Mouse (Mus musculus) limb, embryonic 14.5 days (tissue): Measurements from ENCODE around the gene Irs2. TPM values are rescaled to one million over a fixed set of nuclear protein-coding genes. Genes with fewer than 3 reads are reported as not detected.

Experiments used
- ATAC-seq: fragments of 200-750 bp; cut with Nextera tagmentation; 2 replicates; pipeline ENCODE4 v1.8.0; 2017; ENCODE audit warnings: low read depth, moderate number of reproducible peaks, moderate TSS enrichment; ENCODE audit not compliant: low FRiP score
- DNase-seq: peaks from one replicate; pipeline ENCODE4 v3.0.0-alpha.2; 2015; ENCODE audit warnings: low spot score
- H3K27ac ChIP-seq: fragments of 300-500 bp; sonication (generic); replicated peaks from 2 replicates; pipeline ENCODE4 v1.5.1; 2014; ENCODE audit warnings: low read depth, mild to moderate bottlenecking, low read length, moderate library complexity, mixed read lengths
- H3K27me3 ChIP-seq: fragments of 300-500 bp; sonication (generic); 2 replicates; pipeline ENCODE4 v1.6.1; 2014; ENCODE audit warnings: low read length, mixed read lengths; ENCODE audit not compliant: control insufficient read depth, insufficient read depth
- H3K36me3 ChIP-seq: fragments of 300-500 bp; sonication (generic); 2 replicates; pipeline ENCODE4 v1.6.1; 2014; ENCODE audit warnings: mild to moderate bottlenecking, low read length, moderate library complexity, mixed read lengths; ENCODE audit not compliant: control insufficient read depth, insufficient read depth
- H3K4me1 ChIP-seq: fragments of 300-500 bp; sonication (generic); 2 replicates; pipeline ENCODE4 v1.6.1; 2014; ENCODE audit warnings: antibody characterized with exemption, low read length, mixed read lengths; ENCODE audit not compliant: control insufficient read depth, insufficient read depth
- H3K4me2 ChIP-seq: fragments of 300-500 bp; sonication (generic); replicated peaks from 2 replicates; pipeline ENCODE4 v1.6.1; 2014; ENCODE audit warnings: low read depth, mild to moderate bottlenecking, low read length, moderate library complexity; ENCODE audit not compliant: severe bottlenecking
- H3K4me3 ChIP-seq: fragments of 300-500 bp; sonication (generic); replicated peaks from 2 replicates; pipeline ENCODE4 v1.5.1; 2014; ENCODE audit warnings: low read length
- H3K9ac ChIP-seq: fragments of 300-500 bp; sonication (generic); 2 replicates; pipeline ENCODE4 v1.6.1; 2014; ENCODE audit warnings: mild to moderate bottlenecking, low read depth, low read length, moderate library complexity; ENCODE audit not compliant: severe bottlenecking
- H3K9me3 ChIP-seq: fragments of 300-500 bp; sonication (generic); 2 replicates; pipeline ENCODE4 v1.6.1; 2016; ENCODE audit warnings: low read length; ENCODE audit not compliant: control insufficient read depth
- POLR2A ChIP-seq: fragments of 200-500 bp; IDR thresholded peaks from 2 replicates; pipeline ENCODE4 v1.8.0; 2012; ENCODE audit warnings: inconsistent platforms, mild to moderate bottlenecking, moderate library complexity, borderline replicate concordance; ENCODE audit not compliant: insufficient read depth, insufficient read length; ENCODE audit errors: extremely low read depth
- WGBS: fragments of 180-500 bp; shearing (Covaris S2); extraction: QIAGEN DNeasy Blood & Tissue Kit; methylation state at CpG from one replicate; pipeline ENCODE4 v1.1.7; 2014; 5-methylcytosine and 5-hydroxymethylcytosine counted together
- polyA plus RNA-seq, 2 experiments: library from polyadenylated mRNA; depleted of rRNA in 1 of 2; stranded (reverse) in 1 of 2; unstranded in 1 of 2; fragments of >200 nt; fragmentation: Nextera tagmentation in 1 of 2; extraction: Ambion mirVana in 1 of 2; gene quantifications; 2 replicates each; pipeline versions ENCODE4 v1.2.1 to v1.2.3; 2012 to 2014

The Irs2 gene
- polyA plus RNA-seq, 2 experiments: 9.7 to 14.4 TPM

- DNase-seq: no peak
- Histone ChIP-seq H3K4me1 (peaks cover 12% of the 10 kb centered on the region), H3K36me3 (no peaks in the 10 kb centered on the region), H3K9ac (no peak overlapping the region), H3K9me3 (no peaks in the 10 kb centered on the region), H3K27me3 (no peaks in the 10 kb centered on the region), H3K27ac (no peak overlapping the region), H3K4me2 (no peak overlapping the region), H3K4me3 (no peak overlapping the region)
- WGBS: 100% methylated on average over 1 of the region's 1 CpGs
- ATAC-seq: no peak
- no peak for TF ChIP-seq POLR2A
Observed at GRCm38 (mm10) chr8:11047812-11048211, 39.6 kb upstream of the Irs2 start.

- WGBS: 80% methylated on average over 11 of the region's 11 CpGs
- TF ChIP-seq POLR2A: no peak
- H3K4me2 ChIP-seq: no peak overlapping the region
- no peaks in the 10 kb centered on the region for H3K9me3 ChIP-seq
- H3K4me1 ChIP-seq: peaks cover 12% of the 10 kb centered on the region
- no peaks in the 10 kb centered on the region for H3K36me3 ChIP-seq
- ATAC-seq: no peak
- no peak overlapping the region for H3K27ac ChIP-seq
- H3K9ac ChIP-seq: no peak overlapping the region
- DNase-seq: no peak
- no peak overlapping the region for H3K4me3 ChIP-seq
- H3K27me3 ChIP-seq: no peaks in the 10 kb centered on the region
Observed at GRCm38 (mm10) chr8:11044660-11045059, 36.4 kb upstream of the Irs2 start.

- Histone ChIP-seq H3K27ac (0 out of 2 replicates have a peak overlapping the region, but pooled peaks have one; percentile 19), H3K4me2 (no peak overlapping the region), H3K9ac (no peak overlapping the region), H3K36me3 (no peaks in the 10 kb centered on the region), H3K9me3 (no peaks in the 10 kb centered on the region), H3K4me1 (peaks cover 12% of the 10 kb centered on the region), H3K27me3 (no peaks in the 10 kb centered on the region), H3K4me3 (no peak overlapping the region)
- ATAC-seq: peak; percentile 75
- peak; percentile 19 for DNase-seq
- 24% methylated on average over 4 of the region's 4 CpGs for WGBS
- no peak for TF ChIP-seq POLR2A
Observed at GRCm38 (mm10) chr8:11043591-11043990, 35.3 kb upstream of the Irs2 start.

- no peaks in the 10 kb centered on the region for H3K9me3 ChIP-seq
- H3K27ac ChIP-seq: 0 out of 2 replicates have a peak overlapping the region, but pooled peaks have one; percentile 19
- no peaks in the 10 kb centered on the region for H3K27me3 ChIP-seq
- H3K4me2 ChIP-seq: no peak overlapping the region
- H3K4me1 ChIP-seq: peaks cover 12% of the 10 kb centered on the region
- no peak for TF ChIP-seq POLR2A
- no peak overlapping the region for H3K9ac ChIP-seq
- DNase-seq (no peak), ATAC-seq (peak; percentile 23; the same call in 1 of the 2 replicates)
- 68% methylated on average over 9 of the region's 9 CpGs for WGBS
- H3K36me3 ChIP-seq: no peaks in the 10 kb centered on the region
- no peak overlapping the region for H3K4me3 ChIP-seq
Observed at GRCm38 (mm10) chr8:11042872-11043587, 34.8 kb upstream of the Irs2 start.

- Histone ChIP-seq H3K36me3 (no peaks in the 10 kb centered on the region), H3K27me3 (no peaks in the 10 kb centered on the region), H3K27ac (no peak overlapping the region), H3K9ac (no peak overlapping the region), H3K4me3 (no peak overlapping the region), H3K4me2 (no peak overlapping the region), H3K4me1 (peaks cover 15% of the 10 kb centered on the region), H3K9me3 (no peaks in the 10 kb centered on the region)
- 83% methylated on average over 7 of the region's 7 CpGs for WGBS
- ATAC-seq (no peak), DNase-seq (no peak)
- TF ChIP-seq POLR2A: no peak
Observed at GRCm38 (mm10) chr8:11040088-11040487, 31.8 kb upstream of the Irs2 start.
